Mouse (Mus musculus) kidney, postnatal 10 days (tissue): ENCODE results near the gene Tmeff1.

ENCODE experiments used
- DNase-seq: peaks from one replicate; pipeline ENCODE4 v3.0.0; 2021; ENCODE audit warnings: mixed read lengths

The Tmeff1 gene

DNA sequence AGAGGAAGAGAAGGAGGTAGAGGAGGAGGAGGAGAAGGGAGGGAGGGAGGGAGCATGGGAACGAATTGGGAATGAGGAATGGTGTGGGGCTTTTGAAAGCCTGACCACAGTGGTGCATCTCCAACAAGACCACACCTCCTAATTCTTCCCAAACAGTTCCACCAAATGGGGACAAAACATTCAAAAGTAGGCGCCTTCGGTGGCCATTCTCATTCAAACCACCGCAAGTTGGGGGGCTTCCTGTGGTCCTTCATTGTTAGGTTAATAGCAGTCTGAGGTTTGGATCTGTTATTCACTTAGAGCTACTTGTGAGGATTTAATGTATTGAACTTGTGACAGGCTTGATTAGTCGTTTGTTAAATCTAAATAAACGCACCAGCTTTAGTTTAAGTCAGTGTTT is 40.0 kb downstream of the Tmeff1 start:
- DNase-seq = no peak

DNA sequence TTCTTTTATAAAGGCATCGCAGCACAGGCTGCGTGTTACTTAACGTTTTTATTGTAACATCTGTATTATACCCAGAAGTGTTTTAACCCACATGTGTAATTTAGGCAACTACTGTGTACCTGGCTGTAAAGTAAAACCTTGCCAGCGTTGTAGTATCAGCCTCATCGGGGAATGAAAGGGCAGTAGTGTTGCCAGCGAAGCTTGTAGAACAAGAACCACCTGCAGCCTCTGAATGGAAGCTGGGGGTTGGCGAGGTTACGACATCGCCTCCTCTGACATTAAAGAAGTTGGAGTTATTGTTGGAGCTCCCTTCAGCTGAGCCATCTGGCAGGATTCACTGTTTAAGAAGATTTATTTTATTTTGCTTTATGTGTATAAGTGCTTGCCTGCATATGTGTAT is 40.9 kb downstream of the Tmeff1 start:
- DNase-seq = no peak

GRCm38 (mm10) chr4:48629445-48629844 is 44.5 kb downstream of the Tmeff1 start:
- DNase-seq = no peak

GRCm38 (mm10) chr4:48633529-48633928 is 48.6 kb downstream of the Tmeff1 start:
- DNase-seq = no peak

DNA sequence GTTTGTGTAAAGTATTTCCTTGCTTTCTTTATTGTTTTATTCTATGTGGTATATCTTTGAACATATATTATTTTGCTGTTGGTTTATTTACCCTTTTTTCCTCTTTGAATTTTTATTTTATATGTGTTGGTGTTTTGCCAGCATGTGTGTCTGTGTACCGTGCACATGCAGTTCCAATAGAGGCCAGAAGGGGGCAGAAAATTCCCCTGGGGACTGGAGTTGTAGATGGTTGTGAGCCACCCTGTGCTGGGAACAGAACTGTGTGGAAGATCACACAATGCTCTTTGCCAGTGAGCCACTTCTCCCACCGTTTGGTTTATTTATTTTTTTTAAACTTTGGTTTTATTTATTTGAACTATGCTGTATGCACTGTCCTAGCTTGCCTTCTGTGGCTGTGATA is 49.1 kb downstream of the Tmeff1 start:
- DNase-seq = peak; percentile 10

GRCm38 (mm10) chr4:48636831-48637230 is 51.9 kb downstream of the Tmeff1 start:
- no peak for DNase-seq

GRCm38 (mm10) chr4:48638132-48638531 is 53.2 kb downstream of the Tmeff1 start:
- DNase-seq = no peak

DNA sequence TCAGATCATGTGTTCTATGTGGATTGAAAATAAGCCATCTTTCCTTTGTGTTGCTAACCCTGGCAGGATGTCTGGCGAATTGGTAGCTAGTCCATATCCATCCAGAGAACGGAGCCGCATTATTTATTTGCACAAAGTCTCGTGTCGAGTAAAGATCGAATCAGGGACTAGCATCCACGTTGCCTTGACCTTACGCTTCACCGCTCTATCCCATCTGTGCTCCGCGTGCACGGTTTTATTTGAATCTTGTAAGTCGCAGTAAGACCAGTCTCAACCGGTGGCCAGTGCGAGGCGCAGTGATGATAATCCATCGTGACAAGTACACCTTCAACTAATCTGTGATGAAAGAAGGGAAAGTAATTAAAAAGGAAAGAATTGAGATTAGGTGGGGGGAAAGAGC is 54.5 kb downstream of the Tmeff1 start:
- no peak for DNase-seq

DNA sequence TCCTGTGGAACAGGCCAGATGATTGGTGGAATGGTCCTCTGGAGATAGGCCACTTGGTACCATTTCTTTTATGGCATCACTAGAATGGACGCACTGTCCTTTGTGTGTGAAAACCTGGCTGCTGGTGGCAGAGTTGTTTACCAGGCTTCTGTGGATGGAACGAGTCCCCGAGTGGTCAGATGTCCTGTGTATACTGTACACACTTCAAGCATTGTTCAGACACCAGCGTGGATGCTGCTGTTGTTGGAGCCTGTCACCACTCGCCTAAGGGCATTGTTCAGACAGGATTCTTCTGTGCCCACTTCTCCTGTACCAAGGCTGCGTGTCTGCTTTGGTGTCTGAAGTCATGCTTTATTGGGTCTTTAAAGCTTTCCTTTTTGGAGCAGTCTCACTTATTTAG is 58.8 kb downstream of the Tmeff1 start:
- DNase-seq = no peak

DNA sequence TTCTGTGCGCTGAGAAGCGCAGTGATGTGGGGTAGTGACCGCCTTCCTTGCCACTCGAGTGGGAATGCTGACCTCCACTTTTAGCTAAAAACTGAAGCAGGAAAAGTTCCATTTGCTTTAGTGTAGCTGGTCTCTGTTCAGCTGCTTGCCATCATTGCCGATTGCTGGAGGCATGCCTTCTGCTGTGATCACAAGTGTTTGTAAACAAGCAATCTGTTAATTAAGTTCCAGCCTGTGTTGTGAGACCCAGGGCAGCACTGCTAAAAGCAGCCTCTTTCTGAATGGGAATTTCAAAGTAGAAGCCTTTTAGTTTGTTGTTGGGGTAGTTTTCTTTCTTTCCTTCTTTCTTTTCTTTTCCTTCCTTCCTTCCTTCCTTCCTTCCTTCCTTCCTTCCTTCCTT is 61.2 kb downstream of the Tmeff1 start:
- DNase-seq = no peak

- no peak for DNase-seq
Observed at GRCm38 (mm10) chr4:48650617-48651360, 65.8 kb downstream of the Tmeff1 start.

- no peak for DNase-seq
Observed at GRCm38 (mm10) chr4:48654118-48654517, 69.1 kb downstream of the Tmeff1 start.

DNA sequence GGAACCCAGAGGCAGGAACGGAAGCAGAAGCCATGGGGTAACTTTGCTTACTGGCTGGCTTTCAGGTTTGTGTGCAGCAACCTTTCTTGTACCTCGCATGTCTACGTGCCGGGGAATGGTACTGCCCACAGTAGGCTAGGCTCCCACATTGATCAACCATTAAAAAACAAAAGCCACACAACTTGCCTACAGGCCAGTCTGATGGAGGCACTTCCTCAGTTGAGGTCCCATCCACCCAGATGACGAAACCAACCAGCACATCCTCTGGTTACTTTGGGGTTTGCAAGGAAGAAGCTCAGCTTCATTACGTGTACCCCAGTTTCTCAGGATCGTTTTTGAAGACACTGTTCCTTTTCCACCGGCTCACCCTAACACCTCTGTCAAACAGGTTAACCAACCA is 71.6 kb downstream of the Tmeff1 start:
- DNase-seq = no peak

DNA sequence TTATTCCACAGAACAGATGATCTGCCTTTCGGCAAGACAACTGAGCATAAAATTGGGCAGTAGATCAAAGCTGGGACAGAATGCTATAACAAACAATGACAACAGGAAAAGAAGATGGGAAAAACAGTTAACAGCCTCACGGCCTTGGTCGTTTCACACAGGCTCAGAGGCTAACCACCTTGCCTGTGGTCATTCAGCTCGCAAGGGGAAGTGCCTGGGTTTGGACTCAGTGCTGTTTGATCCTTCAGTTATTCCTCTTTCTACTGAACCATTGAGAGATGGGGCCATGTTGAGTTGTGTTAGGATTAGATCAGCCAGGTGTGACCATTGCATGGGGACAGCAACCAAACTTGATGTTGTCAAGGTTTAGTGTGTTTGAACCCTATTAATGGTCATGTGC is 75.2 kb downstream of the Tmeff1 start:
- DNase-seq = no peak

- DNase-seq = no peak
Observed at GRCm38 (mm10) chr4:48660619-48661575, 75.9 kb downstream of the Tmeff1 start.

- DNase-seq = no peak
Observed at GRCm38 (mm10) chr4:48663271-48663670, 78.3 kb downstream of the Tmeff1 start, which contains the start of gene Cavin4. Gene Cavin4, plus strand, starts transcription at chr4:48663514.

DNA sequence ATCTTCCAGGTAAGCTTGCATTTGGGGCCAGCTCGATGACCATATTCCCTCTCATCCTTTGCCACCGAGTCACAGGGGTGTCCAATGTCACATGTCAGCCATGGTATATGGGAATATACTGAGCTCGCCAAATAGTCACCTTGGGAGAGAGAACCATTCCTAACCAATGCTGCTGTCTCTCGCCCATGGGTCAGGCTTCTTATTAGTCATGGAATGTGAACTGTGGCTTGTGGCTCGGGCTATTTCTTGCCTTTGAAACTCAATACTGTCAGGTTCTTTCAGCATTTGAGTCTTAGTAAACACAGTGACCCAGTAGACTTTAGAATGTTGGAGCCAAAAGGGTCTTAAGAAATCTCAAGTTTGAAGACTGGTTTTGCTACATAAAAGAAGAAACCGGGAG is 79.0 kb downstream of the Tmeff1 start:
- DNase-seq = no peak

DNA sequence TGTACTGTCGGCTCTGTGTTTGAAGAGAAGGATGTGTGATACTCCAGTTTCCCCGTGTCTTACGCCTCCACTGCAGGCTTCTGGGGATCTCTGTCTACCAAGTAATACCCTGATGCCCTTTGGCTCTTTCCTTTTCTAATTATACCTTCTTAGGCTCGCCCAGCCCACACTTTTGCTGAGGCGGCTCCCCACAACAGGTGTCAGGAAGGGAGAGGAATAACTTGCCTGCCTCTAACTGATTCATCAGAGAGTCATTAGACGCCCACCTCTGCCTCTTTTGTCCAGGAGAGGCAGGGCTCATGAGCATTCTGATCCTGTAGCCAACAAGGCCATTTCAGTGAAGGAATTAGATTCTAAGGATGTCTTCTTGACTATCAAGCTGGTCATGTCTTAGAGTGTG is 82.3 kb downstream of the Tmeff1 start:
- DNase-seq = no peak

DNA sequence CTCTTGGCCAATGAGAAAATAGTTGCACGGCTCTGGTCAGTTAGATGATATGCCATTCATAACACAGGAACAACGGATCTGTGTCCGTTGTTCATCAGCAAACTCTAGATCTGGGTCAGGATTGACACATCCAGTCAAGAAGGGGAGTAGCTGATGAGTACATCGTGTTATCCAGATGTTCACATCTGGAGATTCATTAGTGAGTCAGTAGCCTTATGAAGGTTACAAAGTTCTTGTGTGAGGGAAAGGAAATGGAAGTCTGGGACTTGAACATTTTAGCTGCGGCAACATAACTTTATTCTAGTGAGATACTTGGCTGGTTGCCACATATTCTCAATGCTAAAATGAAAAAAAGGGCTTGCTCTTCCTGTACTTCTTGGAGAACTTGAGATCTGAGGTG is 87.9 kb downstream of the Tmeff1 start:
- no peak for DNase-seq

DNA sequence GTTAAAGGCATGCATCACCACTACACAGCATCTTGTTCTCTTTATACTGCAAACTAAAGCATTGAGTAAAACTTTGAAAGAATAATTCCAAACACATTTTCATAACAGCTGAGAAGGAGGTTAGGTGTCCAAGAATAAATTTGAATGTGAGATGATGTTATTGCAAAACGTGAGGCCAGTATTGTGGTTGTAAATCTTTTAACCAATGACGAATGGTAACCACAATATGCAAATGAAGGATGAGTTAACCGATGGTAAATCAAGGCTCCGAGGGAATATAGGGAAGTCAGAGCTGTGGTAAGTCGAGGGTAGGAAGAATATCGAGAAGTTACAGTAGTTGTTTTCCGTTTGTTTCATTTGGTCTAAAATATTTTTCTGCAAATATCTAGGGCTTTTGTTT is 89.4 kb downstream of the Tmeff1 start:
- no peak for DNase-seq

GRCm38 (mm10) chr4:48676570-48677185 is 91.7 kb downstream of the Tmeff1 start:
- DNase-seq = no peak

GRCm38 (mm10) chr4:48677276-48677675 is 92.3 kb downstream of the Tmeff1 start:
- no peak for DNase-seq

DNA sequence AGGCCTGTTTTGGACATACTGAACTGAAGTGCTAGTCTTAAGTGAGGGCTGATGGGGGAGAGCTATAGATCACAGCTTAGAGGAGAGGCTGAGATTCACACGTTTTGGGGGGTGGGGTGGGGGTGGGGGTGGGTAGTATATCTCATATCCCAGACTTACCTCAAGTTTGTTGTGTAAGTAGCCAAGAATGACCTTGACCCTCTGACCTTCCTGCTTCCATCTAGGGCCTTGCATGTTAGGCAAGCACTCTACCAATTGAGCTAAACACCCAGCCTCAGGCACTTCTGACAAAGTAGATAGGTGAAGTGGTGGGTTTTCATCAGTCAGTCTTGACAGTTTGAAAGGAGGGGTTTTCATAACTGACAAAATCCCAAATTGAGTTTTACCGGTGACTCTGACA is 92.8 kb downstream of the Tmeff1 start:
- DNase-seq = no peak

GRCm38 (mm10) chr4:48678793-48679192 is 93.8 kb downstream of the Tmeff1 start:
- no peak for DNase-seq
